In genomic region chr15:19316380-19316779, GRCm38 (mm10) we compare ENCODE assay signal across 15 mouse cellular contexts.
"Had no signal": no experiment of that assay in that cellular context is flagged by ENCODE, and none has a peak within 500 bp of the region (broad histone marks: within the 10 kb centered on the region; RNA-seq: fewer than 3 reads in every experiment).

No protein-coding gene starts in this region.

- H3K27me3 ChIP-seq: midbrain, embryonic 12.5 days; neural tube, embryonic 12.5 days; stomach, embryonic 15.5 days had no signal

- H3K4me2 ChIP-seq: lung, embryonic 14.5 days; midbrain, embryonic 12.5 days; neural tube, embryonic 12.5 days; stomach, embryonic 15.5 days had no signal

- DNase-seq: lung, adult 18-20 months; lung, embryonic 14.5 days; lung, postnatal 10 days; lung, postnatal 4 days; midbrain, embryonic 14.5 days; right cerebral cortex, postnatal 14 days; thymus, adult 2 months; thymus, postnatal 25 days; thymus, postnatal 4 days had no signal

- H3K9ac ChIP-seq: lung, embryonic 14.5 days; midbrain, embryonic 12.5 days; neural tube, embryonic 12.5 days; stomach, embryonic 15.5 days had no signal

- H3K36me3 ChIP-seq: midbrain, embryonic 10.5 days; midbrain, embryonic 12.5 days; neural tube, embryonic 12.5 days; stomach, embryonic 15.5 days had no signal

- ATAC-seq: midbrain, embryonic 16.5 days had no signal

- H3K4me3 ChIP-seq: midbrain, embryonic 10.5 days; midbrain, embryonic 12.5 days; neural tube, embryonic 12.5 days; stomach, embryonic 15.5 days had no signal

- H3K27ac ChIP-seq: midbrain, embryonic 10.5 days; midbrain, embryonic 12.5 days; neural tube, embryonic 12.5 days; stomach, embryonic 15.5 days; stomach, postnatal 0 days had no signal

- H3K4me1 ChIP-seq: midbrain, embryonic 10.5 days; midbrain, embryonic 12.5 days; neural tube, embryonic 12.5 days; stomach, embryonic 15.5 days had no signal

- H3K9me3 ChIP-seq: midbrain, embryonic 10.5 days; midbrain, embryonic 12.5 days; neural tube, embryonic 12.5 days; stomach, embryonic 15.5 days had no signal
